Mouse (Mus musculus): ENCODE results near the gene Gpr25.
A peak's percentile ranks its signal among the peaks of the same experiment; 100 is the strongest.

Gpr25 gene

DNA sequence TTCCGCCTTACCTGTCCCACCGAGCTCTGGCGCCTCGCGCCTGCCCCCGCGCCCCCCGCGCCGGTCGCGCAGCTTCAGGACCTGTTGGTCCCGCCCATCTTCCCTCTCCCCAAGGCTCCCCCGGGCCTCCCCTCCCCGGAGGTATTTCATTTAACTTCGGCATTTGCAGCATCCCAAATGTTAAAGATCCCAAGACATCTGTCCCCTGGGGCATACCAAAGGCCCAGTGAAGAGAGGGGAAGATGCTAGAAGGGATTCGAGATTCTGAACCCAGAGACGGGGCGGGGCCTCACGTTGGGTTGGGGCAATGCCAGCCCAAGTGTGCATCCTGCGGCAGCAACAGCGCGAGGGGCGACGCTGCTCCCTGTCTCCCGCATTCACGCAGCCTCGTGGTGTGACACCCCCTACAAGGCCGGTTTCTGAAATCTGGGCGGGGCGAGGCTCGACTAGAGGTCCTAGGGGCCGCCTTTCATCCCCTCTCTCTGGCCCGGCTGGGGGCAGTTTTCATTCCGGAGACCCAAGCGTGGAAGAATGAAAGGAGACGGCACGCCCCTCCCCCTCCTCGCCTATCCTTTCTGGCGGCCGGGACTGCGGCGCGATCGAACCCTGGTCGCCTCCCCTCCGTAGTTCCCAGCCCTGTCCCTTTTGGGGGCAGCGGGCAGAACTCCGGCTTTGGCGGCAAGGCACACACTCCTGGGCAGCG lies 26.6 kb downstream of the Gpr25 start, which contains the start of gene Inava:
Gene Inava (minus strand): TSS at position 373 of the 703 bp plus-strand sequence.
- peak in 1 of 2 experiments; percentile 63 for DNase-seq (ENCODE audit: low spot score in 2 of 2)

DNA sequence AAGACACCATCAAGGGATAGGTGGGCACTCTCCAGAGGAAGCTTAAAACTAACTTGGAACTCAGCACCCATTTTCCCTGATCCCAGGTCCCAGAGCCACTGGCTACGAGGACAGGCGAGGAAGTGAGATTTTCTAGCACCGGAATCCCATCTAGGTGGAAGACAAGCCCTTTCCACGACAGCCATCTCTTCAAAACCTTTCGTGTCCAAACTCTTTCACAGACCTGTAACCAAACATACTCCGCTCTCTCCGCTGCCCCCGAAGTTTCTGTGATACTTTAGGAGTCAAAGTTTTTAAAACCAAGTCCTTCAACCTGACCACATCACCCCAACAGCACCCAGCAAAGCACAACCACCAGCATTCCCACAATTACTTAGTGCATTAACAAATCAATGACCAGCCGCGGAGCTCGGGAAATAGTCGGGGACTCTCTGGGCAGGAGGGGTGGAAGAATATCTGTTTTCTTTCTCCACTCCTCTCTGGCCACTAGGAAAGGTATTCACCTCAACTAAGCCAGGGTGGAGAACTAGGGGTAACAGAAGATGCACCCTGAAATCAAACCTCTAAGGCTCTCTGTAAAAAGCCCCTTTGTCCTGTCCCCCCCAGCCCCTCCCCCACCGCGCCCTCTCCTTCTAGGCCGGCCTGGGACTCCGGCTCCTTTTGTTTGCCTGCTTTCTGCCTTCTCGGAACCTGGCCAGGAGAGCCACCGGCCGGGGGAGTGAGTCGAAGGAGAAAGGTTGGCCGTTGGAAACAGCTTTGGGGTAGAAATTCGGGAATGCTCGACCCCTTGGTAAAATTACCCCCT lies 27.5 kb downstream of the Gpr25 start:
- DNase-seq (ENCODE audit: low spot score in 2 of 2), result no peak

DNA sequence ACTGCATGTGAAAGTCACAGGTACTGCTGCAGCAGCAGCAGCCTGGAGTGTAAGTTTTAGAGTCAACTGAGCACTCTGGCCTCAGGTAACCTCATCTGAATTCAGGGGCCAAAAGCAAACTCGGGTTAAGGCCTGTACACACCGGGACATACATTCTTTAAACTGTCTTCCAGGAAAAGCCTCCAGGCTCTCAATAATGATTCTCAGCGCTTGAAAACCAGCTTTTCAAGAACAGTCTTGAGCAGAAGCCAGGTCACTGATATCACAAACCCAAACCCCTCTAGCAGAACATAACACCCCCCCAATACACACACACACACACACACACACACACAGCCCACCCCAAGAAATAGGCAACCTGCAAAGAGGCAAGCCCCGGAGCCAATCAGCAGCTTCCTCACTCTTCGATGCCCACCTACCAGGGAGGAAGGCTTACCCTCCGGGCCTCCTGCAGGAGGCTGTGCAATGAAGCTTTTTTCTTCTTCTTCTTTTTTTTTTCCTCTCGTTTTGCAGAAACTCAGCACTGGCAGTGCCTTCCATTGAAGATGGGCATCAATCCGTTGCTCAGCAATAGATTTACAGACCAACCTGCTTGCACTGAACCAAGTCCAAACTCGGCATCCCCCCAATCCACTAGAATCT lies 28.3 kb downstream of the Gpr25 start:
- DNase-seq (ENCODE audit: low spot score in 2 of 2), result no peak

DNA sequence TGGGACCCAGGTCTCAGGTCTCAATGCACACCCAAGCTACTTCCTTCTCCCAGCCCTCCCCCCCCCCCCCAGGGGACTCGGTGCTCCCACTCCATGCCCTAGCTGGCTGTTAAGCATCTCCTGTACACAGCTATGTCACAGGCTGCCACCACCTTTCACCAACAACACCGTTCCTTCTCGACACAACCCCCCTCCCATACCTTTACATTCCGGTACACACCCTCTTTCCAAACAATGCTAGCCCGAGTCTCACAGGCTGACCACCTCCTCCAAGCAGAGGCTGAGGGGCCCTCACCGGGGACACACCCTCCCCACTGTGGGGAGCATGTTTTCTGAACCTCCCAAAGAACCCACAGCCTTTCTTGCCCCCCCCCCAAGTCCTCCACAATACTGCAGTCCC lies 29.1 kb downstream of the Gpr25 start:
- peak in 1 of 2 experiments; percentile 62 for DNase-seq (ENCODE audit: low spot score in 2 of 2)

DNA sequence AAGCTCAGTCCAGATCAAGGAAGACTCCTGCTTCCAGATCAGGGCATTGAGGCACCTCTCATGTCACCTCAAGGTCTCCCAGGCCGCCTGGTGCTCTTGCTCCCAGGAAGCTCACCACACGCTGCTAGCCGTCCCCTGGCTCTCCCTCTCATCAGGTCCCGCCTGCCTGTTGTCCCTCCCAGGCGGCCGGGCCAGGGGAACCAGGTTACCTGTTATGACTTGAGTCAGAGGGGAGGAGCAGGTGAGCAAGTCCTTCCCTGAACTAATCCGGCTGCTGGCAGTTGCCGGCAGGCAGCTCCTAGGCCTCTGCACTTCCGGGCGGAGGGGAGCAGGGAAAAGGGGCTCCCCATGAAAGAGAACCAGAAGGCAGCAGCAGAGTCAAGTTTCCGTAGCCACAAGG lies 30.5 kb downstream of the Gpr25 start:
- DNase-seq (ENCODE audit: low spot score in 2 of 2), result peak; percentile 67 to 80

DNA sequence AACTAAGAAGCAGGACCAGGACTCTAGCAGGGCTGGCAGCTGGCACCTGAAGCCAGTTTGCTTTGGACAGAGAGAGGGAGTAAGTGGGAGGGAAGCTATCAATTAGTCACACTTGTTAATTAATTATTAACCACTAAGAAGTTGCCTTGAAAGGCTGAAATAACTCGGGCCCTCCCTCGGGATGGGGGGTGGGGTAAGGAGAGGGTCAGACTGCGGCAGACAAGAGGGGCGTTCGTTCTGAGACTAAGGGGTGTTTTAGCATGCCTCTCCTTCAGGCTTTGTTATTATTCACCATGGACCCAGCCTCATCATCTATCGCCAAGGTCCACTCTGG lies 31.7 kb downstream of the Gpr25 start:
- DNase-seq (ENCODE audit: low spot score in 2 of 2), result no peak

DNA sequence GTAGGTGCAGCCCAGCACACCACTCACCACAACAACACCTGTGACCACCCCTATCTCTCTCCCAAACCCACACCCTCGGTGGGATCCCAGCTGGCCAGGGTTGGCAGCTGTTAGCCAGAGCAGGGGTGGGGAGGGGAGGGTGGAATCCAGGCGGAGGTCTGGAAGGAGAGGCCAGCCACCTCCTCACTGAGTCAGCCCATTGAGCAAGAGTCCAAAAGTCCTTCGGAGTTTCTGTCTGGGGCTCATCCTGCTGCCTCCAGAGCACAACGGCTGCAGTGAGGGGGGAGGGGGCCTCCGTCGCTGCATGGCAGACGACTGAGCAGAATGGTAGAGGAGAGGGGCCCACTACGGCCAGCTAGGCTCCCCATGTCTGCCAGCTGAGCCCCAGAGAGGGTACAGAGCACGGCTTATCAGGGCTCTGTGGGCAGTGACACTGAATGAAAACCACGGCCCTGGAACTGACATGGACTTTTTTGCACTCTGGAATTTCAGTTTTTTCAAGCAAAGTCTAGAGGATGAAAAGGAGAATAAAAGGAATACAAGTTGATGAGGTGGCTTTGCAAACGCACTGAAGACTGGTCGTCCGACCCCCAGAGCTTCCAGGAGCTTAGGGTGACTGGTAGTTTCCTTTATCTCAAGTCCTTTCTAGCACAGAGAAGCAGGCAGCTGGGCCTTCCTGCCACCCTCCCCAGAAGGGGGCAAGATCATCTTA lies 32.2 kb downstream of the Gpr25 start:
- peak in 1 of 2 experiments; percentile 41 for DNase-seq (ENCODE audit: low spot score in 2 of 2)

DNA sequence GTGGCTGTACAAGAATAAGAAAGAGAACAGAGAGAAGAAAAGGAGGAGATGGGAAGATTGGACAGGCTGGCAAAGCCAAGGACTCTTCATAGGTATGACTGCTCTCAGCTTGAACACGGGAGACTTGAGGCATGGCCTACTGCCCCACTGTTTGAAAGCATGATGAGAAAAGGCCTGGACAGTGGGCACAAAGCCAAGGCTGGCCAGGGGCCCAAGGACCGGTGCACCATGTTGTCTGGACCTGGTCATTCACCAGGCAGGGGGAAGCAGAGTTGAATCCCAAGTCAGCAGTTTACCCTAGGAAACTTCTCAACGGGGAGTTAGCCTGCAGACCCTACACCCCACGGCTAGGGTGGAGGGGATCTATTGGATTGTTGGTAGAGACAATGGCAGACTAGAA lies 32.8 kb downstream of the Gpr25 start:
- no peak for DNase-seq (ENCODE audit: low spot score in 2 of 2)

DNA sequence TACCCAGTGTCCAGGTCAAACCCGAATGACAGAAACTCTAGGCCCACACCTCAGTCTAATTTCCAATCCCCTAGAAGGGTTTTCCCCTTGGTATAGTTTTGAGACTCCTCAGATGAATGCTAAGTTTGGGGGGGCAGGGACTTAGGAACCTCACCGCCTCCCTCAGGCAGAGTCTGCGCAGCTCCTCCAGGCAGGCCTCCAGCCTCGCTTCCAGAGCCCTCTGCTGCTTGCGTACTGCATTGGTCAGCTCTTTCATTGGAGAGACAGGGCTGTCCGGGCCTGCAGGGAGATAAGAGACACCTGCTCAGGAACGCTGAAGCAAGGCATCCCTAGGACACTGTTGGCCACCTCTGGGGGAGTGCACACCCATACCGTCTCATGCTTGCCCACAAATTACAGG lies 34.0 kb downstream of the Gpr25 start:
- DNase-seq (ENCODE audit: low spot score in 2 of 2), result no peak

DNA sequence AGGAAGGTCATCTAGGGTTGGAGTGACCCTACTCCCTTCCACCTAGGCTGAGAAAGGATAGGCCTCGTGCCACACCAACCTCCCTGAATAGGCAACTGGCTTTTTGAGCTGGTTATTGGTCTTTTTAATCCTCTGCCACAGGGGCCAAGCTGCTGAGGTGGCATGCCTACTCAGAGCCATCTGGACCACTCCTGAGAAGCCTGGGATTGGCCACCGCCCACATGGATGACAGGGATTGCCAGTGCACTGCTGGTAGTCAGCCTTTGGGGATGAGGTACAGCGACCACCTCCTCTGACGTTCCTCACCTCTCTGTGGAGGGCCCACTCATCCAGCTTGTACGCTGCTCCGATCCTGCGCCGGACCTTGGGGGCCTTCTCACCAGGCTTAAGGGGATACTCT lies 34.8 kb downstream of the Gpr25 start:
- no peak for DNase-seq (ENCODE audit: low spot score in 2 of 2)

DNA sequence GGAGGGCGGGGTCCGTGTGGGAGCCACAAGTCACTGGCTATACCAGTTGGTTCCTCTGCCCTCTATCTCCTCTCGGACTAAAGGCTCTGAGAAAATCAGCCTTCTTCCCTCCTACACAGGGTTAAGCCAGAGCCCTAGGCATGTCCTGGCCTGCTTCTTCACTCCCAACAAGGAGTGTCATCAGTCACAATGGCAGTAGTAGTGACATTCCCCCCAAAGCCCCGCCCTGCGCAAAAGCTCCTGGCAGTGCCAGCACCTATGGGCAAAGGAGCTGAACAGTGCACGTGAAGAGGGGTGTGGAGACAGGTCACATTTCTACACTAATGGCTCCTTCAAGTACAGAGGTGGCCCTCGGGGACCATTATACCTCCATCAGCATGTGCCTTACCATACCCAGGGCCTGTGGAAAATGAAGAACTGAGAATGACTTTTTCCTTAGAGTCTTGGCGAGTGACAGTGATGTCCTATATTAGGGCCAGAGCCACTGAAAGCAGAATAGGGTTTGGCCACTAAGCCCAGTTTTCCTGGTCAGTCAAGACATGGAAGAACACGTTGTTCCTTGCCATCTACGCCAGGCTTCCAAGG lies 36.8 kb downstream of the Gpr25 start:
- peak; percentile 58 to 75 for DNase-seq (ENCODE audit: low spot score in 2 of 2)

DNA sequence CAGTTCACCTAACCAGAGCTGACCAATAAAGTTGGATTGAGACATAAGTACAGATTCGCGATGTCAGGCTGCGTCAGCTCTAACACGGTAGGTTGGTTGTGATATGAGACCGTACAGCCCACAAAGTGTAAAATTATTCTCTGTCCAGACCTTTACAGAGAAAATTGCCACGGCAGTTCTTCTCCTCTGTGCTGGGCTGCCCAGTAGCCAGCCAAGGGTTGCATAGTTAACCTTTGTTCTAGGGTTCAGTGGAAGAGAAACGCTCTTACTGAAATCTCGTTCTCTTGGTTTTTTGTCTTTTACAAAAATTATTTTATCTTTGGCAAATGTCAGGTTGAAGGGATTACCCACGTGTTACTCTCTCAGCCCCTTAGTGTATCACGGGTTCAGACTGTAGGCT lies 38.3 kb downstream of the Gpr25 start:
- DNase-seq (ENCODE audit: low spot score in 2 of 2), result no peak

DNA sequence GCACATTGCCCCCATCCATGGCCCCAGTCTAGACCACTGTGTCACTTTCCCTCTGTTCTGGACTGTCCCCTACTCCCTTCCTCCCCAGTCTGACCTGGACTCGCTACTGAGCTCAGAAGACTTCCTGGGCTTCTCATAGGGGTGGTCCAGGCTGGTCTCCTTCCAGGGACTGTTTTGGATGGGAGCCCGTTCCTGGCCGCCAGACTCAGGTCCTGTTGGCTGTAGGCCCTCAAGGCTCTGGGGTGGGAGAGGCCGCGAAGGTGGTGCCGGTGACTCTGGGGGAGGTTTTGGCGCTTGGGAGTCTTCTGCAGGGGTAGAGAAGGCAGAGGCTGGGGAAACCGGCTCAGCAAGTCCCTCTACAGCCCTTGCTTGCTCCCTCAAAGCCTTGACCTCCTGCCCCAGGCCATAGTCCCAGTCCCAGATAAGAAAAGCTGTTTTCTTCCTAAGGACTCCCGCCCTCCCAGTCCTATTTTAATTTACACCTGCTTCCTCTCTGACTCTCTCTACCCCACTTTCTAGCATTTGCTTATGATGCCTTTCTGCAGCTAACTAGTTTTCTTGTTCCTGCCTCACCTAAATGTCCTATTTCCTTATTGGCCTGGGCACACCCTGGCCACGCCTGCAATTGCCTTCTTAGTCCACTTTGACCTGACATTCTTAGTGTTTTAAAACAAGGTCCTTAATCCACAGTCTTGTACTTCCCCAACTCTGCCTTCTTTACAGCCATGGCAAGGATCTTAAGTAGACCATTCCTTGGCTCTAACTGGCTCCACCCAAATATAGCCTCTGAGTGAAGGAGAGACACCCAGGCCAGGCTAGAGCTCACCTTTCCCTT lies 40.4 kb downstream of the Gpr25 start:
- peak; percentile 60 to 71 for DNase-seq (ENCODE audit: low spot score in 2 of 2)

DNA sequence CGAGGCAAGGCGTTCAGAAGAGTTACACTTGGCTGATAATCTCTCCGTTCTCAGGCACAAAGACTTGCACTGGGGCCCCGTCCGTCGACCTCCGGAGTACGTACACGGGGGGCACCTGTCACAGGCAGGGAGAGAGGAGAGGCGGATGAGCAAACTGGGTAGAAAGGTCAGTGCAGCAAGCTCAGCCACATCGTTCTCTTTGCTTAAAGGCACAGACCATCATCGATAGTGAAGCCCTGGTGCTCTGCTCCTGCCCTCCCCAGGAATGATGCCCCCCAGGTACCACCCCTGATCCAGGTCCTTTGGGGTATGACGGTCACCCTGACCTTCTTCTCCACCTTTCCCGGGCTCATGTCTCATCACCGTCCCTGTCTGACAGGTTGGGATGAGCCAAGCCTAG lies 46.4 kb downstream of the Gpr25 start:
- no peak for DNase-seq (ENCODE audit: low spot score in 2 of 2)

DNA sequence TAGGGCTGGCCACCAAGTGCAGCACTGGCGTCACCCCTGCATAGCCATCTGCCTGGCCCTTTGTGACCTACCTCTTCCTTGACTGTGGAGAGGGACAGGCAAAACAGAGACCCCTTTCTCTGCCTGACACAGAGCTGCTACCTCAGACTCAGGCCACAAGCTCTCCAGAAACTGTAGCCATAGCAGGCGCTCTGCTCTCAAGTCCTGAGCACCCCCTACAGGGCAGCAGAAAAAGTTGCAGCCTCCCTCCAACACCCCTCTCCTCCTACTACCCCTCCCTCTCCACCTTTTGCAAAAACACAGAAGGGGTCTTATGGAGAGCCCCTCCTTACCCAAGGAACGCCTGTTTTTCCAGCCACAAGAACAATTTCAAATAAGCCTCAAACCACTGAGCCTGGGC lies 47.9 kb downstream of the Gpr25 start, which contains the start of gene Mroh3:
Gene Mroh3 (minus strand): TSS at position 26 of the 400 bp plus-strand sequence.
- no peak for DNase-seq (ENCODE audit: low spot score in 2 of 2)

All from urinary bladder, adult 18-20 months (tissue).